Mouse (Mus musculus) bone marrow, adult 2 months (tissue): Measurements from ENCODE around the gene Ccdc83.

Experiments
- CTCF ChIP-seq: fragments of 200-500 bp; IDR thresholded peaks from 2 replicates; pipeline ENCODE4 v1.5.1; 2011; ENCODE audit warnings: low read length, control low read depth; ENCODE audit not compliant: control insufficient read depth, insufficient read depth
- POLR2A ChIP-seq: fragments of 200-500 bp; IDR thresholded peaks from 2 replicates; pipeline ENCODE4 v1.6.1; 2011; ENCODE audit warnings: low read depth, mild to moderate bottlenecking, control low read depth, low read length, borderline replicate concordance; ENCODE audit not compliant: control insufficient read depth

DNA sequence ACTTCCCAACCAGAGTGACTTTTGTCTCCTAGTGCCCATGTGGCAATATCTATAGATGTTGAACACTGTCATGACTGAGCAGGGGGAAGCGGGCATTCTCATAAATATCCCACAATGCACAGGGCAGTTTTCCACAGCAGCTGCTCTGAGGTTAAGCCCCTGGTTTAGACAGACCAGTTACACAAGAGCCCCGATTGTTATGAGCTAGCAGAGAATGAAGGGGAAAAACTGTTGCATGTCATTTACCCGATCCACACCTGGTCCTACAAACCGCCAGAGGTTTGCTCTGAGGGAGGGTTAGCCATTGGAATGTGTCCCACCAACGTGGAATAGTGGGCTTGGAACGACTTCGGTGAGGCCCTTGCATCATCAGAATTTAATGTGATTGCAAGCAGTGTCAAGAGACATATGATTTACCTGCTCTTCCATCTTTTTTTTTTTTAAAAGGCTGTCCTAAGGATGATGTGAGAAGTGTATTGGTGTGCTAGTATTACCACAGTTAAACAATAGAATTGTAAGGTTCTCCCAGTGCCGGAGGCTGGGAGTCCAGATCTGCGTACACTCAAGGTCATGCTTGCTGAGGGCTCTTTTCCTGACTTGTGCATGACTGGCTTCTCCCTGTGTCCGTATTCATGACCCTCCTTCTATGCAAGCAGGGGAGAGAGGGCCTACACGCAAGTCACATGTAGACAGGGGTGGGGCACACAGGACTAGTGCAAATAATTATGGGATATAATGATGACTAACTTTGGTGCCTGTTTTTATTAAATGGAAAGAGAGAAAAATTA is 16.4 kb upstream of the Ccdc83 start:
- TF ChIP-seq POLR2A (no peak), CTCF (no peak)
